Mouse (Mus musculus) liver, postnatal 0 days (tissue): ENCODE measurements around the gene Gm1043.

ENCODE experiments used
- CTCF ChIP-seq: sonication (generic); IDR thresholded peaks from 2 replicates; pipeline ENCODE4 v1.5.1; 2016; ENCODE audit warnings: antibody characterized with exemption, low read depth
- EP300 ChIP-seq: IDR thresholded peaks from 2 replicates; pipeline ENCODE4 v1.6.1; 2016; ENCODE audit warnings: antibody characterized with exemption, low read depth, mild to moderate bottlenecking

DNA sequence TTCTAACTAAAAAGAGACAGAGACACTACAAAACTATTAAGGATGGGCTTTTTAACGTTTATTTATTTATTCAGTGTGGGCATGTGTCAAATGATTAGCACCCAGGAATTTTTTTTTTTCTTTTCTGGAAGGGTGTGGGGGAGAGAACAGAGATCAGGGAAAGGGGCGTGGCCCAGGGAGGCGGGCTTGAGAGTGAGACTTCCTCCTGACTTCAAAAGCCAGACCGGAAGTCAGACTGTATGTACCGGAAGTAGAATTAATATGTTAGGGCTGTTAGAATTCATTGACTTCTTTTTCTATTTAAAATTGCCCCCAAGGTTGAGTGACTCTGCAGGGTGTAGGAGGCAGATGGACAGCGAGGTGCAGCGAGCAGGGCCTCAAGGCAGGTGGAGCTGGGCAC, 37.2 kb upstream of the Gm1043 start:
- TF ChIP-seq CTCF (no peak), EP300 (no peak)
